Mouse (Mus musculus): ENCODE results near the gene Paqr7. TPM values are rescaled to one million over a fixed set of nuclear protein-coding genes. Genes with fewer than 3 reads are reported as not detected.

The Paqr7 gene
- 10 to 100 TPM; 11.4 to 12.1 TPM for total RNA-seq (2023)

DNA sequence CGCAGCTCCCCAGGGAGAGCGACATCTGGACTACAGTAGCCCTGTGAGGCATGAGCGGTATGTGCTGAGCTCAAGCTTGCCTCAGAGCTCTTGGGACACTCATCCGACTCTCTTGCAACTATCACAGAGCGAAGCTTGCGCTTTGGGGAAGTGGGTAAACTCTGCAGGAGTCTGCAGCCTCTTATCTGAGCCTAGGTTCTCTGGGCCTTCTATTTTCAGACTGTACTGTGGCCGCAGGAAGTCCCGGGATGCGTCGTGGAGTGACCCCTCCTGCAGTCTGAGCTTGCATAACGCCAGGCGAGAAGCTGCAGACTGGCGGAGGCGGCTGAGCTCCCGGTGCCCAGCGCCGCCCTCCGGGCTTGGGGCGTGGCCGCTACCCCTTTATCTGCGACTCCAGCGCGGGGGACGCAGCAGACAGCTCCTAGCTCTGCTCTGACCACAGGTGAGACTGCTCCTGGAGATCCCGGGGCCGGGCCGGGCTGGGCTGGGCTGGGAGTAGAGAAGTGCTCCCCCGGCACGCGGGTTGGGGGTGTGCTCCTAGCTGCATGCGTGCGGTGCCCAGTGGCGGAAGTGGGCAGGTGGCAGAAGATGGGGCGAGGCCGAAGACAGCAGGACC, at the start of gene Paqr7:
Gene Paqr7, plus strand, starts transcription at position 103 of the 616 bp plus-strand sequence.

DNA sequence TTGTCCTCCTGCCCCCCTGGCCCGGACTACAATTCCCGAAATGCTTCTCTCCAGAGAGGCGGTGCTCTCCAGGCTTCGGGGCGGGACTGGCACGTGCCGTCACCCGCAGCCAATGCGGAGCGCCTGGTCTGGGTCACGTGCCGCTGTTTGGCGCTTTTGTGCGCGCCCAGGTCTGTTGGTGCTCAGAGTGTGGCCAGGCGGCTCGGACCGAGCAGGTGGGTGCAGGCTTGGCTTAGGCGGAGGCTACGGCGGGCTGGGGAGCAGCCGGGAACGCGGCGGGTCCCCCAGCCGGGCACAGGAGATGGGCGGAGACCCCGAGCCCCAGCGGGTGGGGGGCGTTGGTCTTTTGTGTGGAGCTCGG, 28.3 kb upstream of the Paqr7 start, which contains the start of gene Stmn1:
Gene Stmn1, plus strand, starts transcription at position 106 of the 361 bp plus-strand sequence.

GRCm38 (mm10) chr4:134510845-134511411, 14.4 kb downstream of the Paqr7 start, which contains the start of gene Aunip:
TSS of gene Aunip (plus strand) at chr4:134510999.

GRCm38 (mm10) chr4:134534932-134535786, 38.7 kb downstream of the Paqr7 start, which contains the start of gene Mtfr1l:
TSS of gene Mtfr1l (minus strand) at chr4:134535387.

DNA sequence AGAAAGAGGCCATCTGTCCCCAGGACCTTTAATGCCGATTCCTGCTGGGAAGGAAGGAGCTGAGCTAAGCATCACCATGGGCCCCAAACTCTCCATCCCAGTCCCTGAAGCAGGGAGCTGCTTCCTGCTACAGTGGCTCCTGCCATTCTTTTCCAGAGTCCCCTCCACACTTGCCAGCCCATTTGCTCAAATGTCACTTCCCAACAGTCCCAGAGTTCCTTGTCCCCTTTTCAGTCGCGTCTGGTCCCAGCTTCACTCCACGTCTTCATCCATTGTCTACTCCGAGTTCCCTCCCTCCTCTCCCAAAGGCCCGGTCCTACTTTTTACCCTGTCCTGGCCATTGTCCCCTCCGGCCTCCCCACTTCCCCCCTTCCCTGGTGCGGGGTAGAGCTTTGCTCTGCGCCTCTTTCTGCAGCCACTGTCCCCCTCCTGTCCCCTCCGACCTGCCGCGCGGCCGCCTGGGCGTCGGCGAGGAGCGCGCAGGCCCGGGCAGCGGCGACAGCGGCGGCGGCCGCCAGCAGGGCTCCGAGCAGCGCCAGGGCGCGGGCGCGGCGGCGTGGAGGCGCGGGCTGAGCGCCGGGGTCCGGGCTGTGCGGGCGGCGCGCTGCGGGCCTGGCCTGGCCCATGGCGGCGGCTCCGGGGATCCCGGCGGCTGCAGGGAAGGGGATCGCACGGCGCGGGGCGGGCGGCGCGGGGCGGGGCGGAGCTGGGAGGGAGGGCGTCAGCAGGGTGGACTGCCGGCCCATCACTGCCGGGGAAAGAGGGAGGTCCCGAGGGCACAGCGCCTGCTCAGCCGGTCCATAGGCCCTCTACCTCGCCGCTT, 55.2 kb downstream of the Paqr7 start, which contains the start of gene Selenon:
Gene Selenon, minus strand, starts transcription at position 673 of the 823 bp plus-strand sequence.

Other genes with a start within 250 kb of the Paqr7 start
- gene Gm30191, start 249.8 kb upstream of the Paqr7 start, total RNA-seq (2023): not detected
- gene Grrp1, start 242.6 kb upstream of the Paqr7 start, total RNA-seq (2023): not detected
- 10 to 100 TPM in 1 of 2 experiments, 1 to 10 TPM in 1; 9.4 to 10.7 TPM for gene Pdik1l, start 208.8 kb upstream of the Paqr7 start, total RNA-seq (2023)
- not detected for gene Trim63, start 181.6 kb upstream of the Paqr7 start, total RNA-seq (2023)
- gene Slc30a2, start 153.5 kb upstream of the Paqr7 start, total RNA-seq (2023): not detected
- gene Extl1, start 112.8 kb upstream of the Paqr7 start, total RNA-seq (2023): under 1 TPM; 0.10 to 0.39 TPM
- gene Pafah2, start 100.4 kb upstream of the Paqr7 start, total RNA-seq (2023): 1 to 10 TPM; 2.5 to 3.1 TPM
- gene Stmn1, start 28.4 kb upstream of the Paqr7 start, total RNA-seq (2023): 1 to 10 TPM; 5.8 to 9.0 TPM
- gene Aunip, start 14.3 kb downstream of the Paqr7 start, total RNA-seq (2023): not detected
- 10 to 100 TPM; 36.3 to 43.1 TPM for gene Mtfr1l, start 38.7 kb downstream of the Paqr7 start, total RNA-seq (2023)
- gene Selenon, start 55.5 kb downstream of the Paqr7 start, total RNA-seq (2023): 10 to 100 TPM; 23.7 to 33.2 TPM
- 10 to 100 TPM; 46.3 to 49.3 TPM for gene Man1c1, start 207.6 kb downstream of the Paqr7 start, total RNA-seq (2023)